Mouse (Mus musculus) lung, postnatal 14 days (tissue): ENCODE data around the gene Gm5622.
A peak's percentile ranks its signal among the peaks of the same experiment; 100 is the strongest.
"Not testable (repeated sequence)": the region's sequence is repeated elsewhere in the genome, so short reads cannot be mapped to it uniquely, and the experiment has no call there.

Experiments
- DNase-seq: peaks from one replicate; pipeline ENCODE4 v3.0.0; 2021

Gene Gm5622

DNA sequence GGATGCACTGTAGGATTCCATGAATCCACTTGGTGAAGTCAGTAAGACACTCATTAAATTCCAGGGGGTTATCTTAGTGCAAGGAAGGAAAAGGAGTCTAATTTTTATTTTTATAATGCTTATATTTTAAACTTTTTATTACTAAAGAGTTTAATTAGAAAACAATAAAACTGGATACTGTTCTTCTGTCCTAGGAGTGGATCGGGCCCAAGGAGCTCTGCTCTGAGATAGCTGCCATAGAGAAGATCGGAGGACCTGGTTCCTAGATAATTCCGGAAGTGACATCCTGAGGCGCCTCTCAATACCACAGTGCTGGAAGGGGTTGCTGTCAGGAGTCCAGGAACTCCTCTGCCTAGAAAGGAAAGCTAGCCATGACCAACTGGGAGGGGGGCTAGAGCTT is at the start of gene Gm5622:
Gene Gm5622, plus strand, starts transcription at position 301 of the 400 bp plus-strand sequence.
- DNase-seq: no peak

- no peak for DNase-seq
Measured at GRCm38 (mm10) chr14:51507416-51507815, 45.2 kb upstream of the Gm5622 start.

DNA sequence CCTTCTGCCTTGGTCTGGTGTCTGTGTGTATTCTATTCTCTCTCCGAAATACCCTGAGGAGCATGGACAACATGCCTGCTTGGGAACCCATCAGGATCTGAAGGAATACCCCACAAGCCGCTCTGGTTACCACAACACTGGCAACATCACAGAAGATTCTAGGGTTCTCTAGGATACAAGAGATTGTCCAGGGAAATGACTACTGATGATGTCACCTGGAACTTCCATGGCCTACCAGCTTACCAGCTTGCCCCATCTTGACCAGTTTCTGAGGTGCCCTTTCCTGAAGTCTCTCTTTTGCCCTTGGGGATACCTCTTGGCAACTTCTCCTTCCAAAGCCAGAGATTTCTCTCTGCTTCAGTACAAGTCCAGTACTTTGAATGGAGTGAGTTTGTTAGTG is 21.4 kb downstream of the Gm5622 start, which contains the start of gene Gm17175:
Gene Gm17175, minus strand, starts transcription at position 101 of the 400 bp plus-strand sequence.
- not testable (repeated sequence) for DNase-seq

DNA sequence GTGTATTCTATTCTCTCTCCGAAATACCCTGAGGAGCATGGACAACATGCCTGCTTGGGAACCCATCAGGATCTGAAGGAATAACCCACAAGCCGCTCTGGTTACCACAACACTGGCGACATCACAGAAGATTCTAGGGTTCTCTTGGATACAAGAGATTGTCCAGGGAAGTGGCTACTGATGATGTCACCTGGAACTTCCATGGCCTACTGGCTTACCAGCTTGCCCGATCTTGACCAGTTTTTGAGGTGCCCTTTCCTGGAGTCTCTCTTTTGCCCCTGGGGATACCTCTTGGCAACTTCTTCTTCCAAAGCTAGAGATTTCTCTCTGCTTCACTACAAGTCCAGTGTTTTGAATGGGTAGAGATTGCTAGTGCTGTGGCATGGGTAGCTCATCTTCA is 39.4 kb downstream of the Gm5622 start, which contains the start of gene Gm17174:
Gene Gm17174, minus strand, starts transcription at position 101 of the 400 bp plus-strand sequence.
- not testable (repeated sequence) for DNase-seq

DNA sequence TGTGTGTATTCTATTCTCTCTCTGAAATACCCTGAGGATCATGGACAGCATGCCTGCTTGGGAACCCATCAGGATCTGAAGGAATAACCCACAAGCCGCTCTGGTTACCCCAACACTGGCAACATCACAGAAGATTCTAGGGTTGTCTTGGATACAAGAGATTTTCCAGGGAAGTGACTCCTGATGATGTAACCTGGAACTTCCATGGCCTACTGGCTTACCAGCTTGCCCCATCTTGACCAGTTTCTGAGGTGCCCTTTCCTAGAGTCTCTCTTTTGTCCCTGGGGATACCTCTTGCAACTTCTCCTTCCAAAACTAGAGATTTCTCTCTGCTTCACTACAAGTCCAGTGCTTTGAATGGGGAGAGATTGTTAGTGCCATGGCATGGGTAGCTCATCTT is 58.6 kb downstream of the Gm5622 start, which contains the start of gene Gm17078:
Gene Gm17078, minus strand, starts transcription at position 101 of the 400 bp plus-strand sequence.
- no peak for DNase-seq

GRCm38 (mm10) chr14:51632426-51632825 is 79.8 kb downstream of the Gm5622 start:
- peak; percentile 2 for DNase-seq

DNA sequence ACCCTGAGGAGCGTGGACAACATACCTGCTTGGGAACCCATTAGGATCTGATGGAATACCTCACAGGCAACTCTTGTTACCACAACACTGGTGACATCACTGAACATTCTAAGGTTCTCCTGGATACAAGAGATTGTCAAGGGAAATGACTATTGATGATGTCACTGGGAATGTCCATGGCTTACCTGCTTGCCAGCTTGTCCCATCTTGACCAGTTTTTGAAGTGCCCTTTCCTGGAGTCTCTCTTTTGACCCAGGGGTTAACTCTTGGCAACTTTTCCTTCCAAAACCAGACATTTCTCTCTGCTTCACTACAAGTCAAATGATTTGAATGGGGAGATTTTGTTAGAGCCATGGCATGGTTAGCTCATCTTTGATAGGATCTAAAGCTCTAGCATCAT is 83.0 kb downstream of the Gm5622 start, which contains the start of gene Gm4181:
Gene Gm4181, minus strand, starts transcription at position 101 of the 400 bp plus-strand sequence.
- not testable (repeated sequence) for DNase-seq

DNA sequence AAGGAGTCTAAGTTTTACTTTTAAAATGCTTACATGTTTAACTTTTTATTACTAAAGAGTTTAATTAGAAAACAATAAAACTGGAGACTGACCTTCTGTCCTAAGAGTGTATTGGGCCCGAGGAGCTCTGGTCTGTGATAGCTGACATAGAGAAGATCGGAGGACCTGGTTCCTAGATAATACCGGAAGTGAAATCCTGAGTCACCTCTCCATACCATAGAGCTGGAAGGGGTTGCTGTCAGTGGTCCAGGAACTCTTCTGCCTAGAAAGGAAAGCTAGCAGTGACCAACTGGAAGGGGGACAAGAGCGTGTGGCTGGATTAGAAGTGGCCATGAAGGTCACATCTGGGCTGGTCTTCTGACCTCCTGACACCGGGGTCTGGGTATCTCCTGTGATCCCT is 124.7 kb downstream of the Gm5622 start:
- no peak for DNase-seq

DNA sequence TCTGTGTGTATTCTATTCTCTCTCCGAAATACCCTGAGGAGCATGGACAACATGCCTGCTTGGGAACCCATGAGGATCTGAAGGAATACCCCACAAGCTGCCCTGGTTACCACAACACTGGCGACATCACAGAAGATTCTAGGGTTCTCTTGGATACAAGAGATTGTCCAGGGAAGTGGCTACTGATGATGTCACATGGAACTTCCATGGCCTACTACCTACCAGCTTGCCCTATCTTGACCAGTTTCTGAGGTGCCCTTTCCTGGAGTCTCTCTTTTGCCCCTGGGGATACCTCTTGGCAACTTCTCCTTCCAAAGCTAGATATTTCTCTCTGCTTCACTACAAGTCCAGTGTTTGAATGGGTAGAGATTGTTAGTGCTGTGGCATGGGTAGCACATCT is 142.8 kb downstream of the Gm5622 start, which contains the start of gene Gm17079:
Gene Gm17079, minus strand, starts transcription at position 101 of the 400 bp plus-strand sequence.
- DNase-seq: not testable (repeated sequence)
